Mouse (Mus musculus) hindbrain, embryonic 16.5 days (tissue): Measurements from ENCODE around the gene Lcorl. TPM values are rescaled to one million over a fixed set of nuclear protein-coding genes. Genes with fewer than 3 reads are reported as not detected.
A peak's percentile ranks its signal among the peaks of the same experiment; 100 is the strongest.

Experiments
- ATAC-seq: fragments of 200-750 bp; cut with Nextera tagmentation; 2 replicates; pipeline ENCODE4 v1.8.0; 2017; ENCODE audit warnings: moderate TSS enrichment, moderate library complexity
- H3K27ac ChIP-seq: fragments of 300-500 bp; sonication (generic); 2 replicates; pipeline ENCODE4 v1.5.1; 2014; ENCODE audit warnings: low read depth, mild to moderate bottlenecking, control low read depth, low read length, moderate library complexity
- H3K27me3 ChIP-seq: fragments of 300-500 bp; sonication (generic); replicated peaks from 2 replicates; pipeline ENCODE4 v1.6.1; 2014; ENCODE audit warnings: low read length; ENCODE audit not compliant: control insufficient read depth, insufficient read depth
- H3K36me3 ChIP-seq: fragments of 300-500 bp; sonication (generic); 2 replicates; pipeline ENCODE4 v1.6.1; 2014; ENCODE audit warnings: mild to moderate bottlenecking, low read length, moderate library complexity, mixed read lengths; ENCODE audit not compliant: control insufficient read depth, insufficient read depth
- H3K4me1 ChIP-seq: fragments of 300-500 bp; sonication (generic); 2 replicates; pipeline ENCODE4 v1.6.1; 2014; ENCODE audit warnings: low read depth, low read length; ENCODE audit not compliant: control insufficient read depth, insufficient read depth
- H3K4me2 ChIP-seq: fragments of 300-500 bp; sonication (generic); 2 replicates; pipeline ENCODE4 v1.6.1; 2014; ENCODE audit warnings: mild to moderate bottlenecking, low read length, control low read depth, moderate library complexity
- H3K4me3 ChIP-seq: fragments of 300-500 bp; sonication (generic); 2 replicates; pipeline ENCODE4 v1.5.1; 2014; ENCODE audit warnings: mild to moderate bottlenecking, low read length, control low read depth, moderate library complexity
- H3K9ac ChIP-seq: fragments of 300-500 bp; sonication (generic); 2 replicates; pipeline ENCODE4 v1.6.1; 2014; ENCODE audit warnings: low read depth, mild to moderate bottlenecking, control low read depth, low read length, moderate library complexity
- H3K9me3 ChIP-seq: fragments of 300-500 bp; sonication (generic); 2 replicates; pipeline ENCODE4 v1.6.1; 2014; ENCODE audit warnings: mild to moderate bottlenecking, low read length, moderate library complexity; ENCODE audit not compliant: control insufficient read depth
- WGBS: fragments of 180-500 bp; shearing (Covaris S2); extraction: QIAGEN DNeasy Blood & Tissue Kit; methylation state at CpG from one replicate; pipeline ENCODE4 v1.1.7; 2014; 5-methylcytosine and 5-hydroxymethylcytosine counted together
- polyA plus RNA-seq: library from polyadenylated mRNA; unstranded; fragments of >200 nt; fragmentation: Nextera tagmentation; extraction: Ambion mirVana; gene quantifications from 2 replicates; pipeline ENCODE4 v1.2.1, GENCODE M21; 2015

The Lcorl gene
- polyA plus RNA-seq, 1 experiment from 2014 or later = 43.9 TPM

- peak overlapping the region; percentile 96 for H3K9ac ChIP-seq
- no peaks in the 10 kb centered on the region for H3K36me3 ChIP-seq
- peaks cover 6% of the 10 kb centered on the region for H3K4me1 ChIP-seq
- ATAC-seq = peak; percentile 10
- peak overlapping the region; percentile 77 for H3K4me2 ChIP-seq
- H3K9me3 ChIP-seq = no peaks in the 10 kb centered on the region
- H3K27me3 ChIP-seq = no peaks in the 10 kb centered on the region; the same call in 1 of the 2 replicates
- H3K4me3 ChIP-seq = peak overlapping the region; percentile 98
- 1% methylated on average over 29 of the region's 56 CpGs for WGBS
- H3K27ac ChIP-seq = peak overlapping the region; percentile 98
These were observed 550 bp downstream of the Lcorl start for GRCm38 (mm10) chr5:45856876-45857253.

GRCm38 (mm10) chr5:45856303-45856821 is 1.1 kb downstream of the Lcorl start:
- peak; percentile 61 for ATAC-seq

GRCm38 (mm10) chr5:45855526-45856302 is 1.7 kb downstream of the Lcorl start:
- peaks cover 6% of the 10 kb centered on the region for H3K4me1 ChIP-seq
- H3K36me3 ChIP-seq = no peaks in the 10 kb centered on the region
- no peaks in the 10 kb centered on the region for H3K9me3 ChIP-seq
- H3K27me3 ChIP-seq = no peaks in the 10 kb centered on the region; the same call in 1 of the 2 replicates
- peak overlapping the region; percentile 96 for H3K9ac ChIP-seq
- peak overlapping the region; percentile 77 for H3K4me2 ChIP-seq
- H3K4me3 ChIP-seq = peak overlapping the region; percentile 98
- peak overlapping the region; percentile 98 for H3K27ac ChIP-seq
- WGBS = 17% methylated on average over 21 of the region's 21 CpGs
- peak; percentile 11 for ATAC-seq

More at GRCm38 (mm10) chr5:45856303-45856821, 1.1 kb downstream of the Lcorl start:
- H3K9ac ChIP-seq = peak overlapping the region; percentile 96
- peak overlapping the region; percentile 98 for H3K27ac ChIP-seq
- no peaks in the 10 kb centered on the region; the same call in 1 of the 2 replicates for H3K27me3 ChIP-seq
- peaks cover 6% of the 10 kb centered on the region for H3K4me1 ChIP-seq
- no peaks in the 10 kb centered on the region for H3K36me3 ChIP-seq
- under 1% methylated on average over 29 of the region's 37 CpGs for WGBS
- no peaks in the 10 kb centered on the region for H3K9me3 ChIP-seq
- peak overlapping the region; percentile 98 for H3K4me3 ChIP-seq
- peak overlapping the region; percentile 77 for H3K4me2 ChIP-seq

- H3K9me3 ChIP-seq = no peaks in the 10 kb centered on the region
- WGBS = 97% methylated on average over 6 of the region's 6 CpGs
- no peak overlapping the region for H3K27ac ChIP-seq
- no peak overlapping the region for H3K4me2 ChIP-seq
- H3K4me3 ChIP-seq = no peak overlapping the region
- H3K9ac ChIP-seq = no peak overlapping the region
- ATAC-seq = no peak
- no peaks in the 10 kb centered on the region for H3K36me3 ChIP-seq
- no peaks in the 10 kb centered on the region for H3K4me1 ChIP-seq
- no peaks in the 10 kb centered on the region for H3K27me3 ChIP-seq
These were observed 12.7 kb downstream of the Lcorl start for GRCm38 (mm10) chr5:45844723-45845122.

- no peak overlapping the region for H3K4me3 ChIP-seq
- no peaks in the 10 kb centered on the region for H3K27me3 ChIP-seq
- WGBS = 94% methylated on average over 2 of the region's 2 CpGs
- H3K36me3 ChIP-seq = no peaks in the 10 kb centered on the region
- H3K9ac ChIP-seq = no peak overlapping the region
- ATAC-seq = no peak
- H3K4me2 ChIP-seq = no peak overlapping the region
- H3K27ac ChIP-seq = no peak overlapping the region
- no peaks in the 10 kb centered on the region for H3K4me1 ChIP-seq
- no peaks in the 10 kb centered on the region for H3K9me3 ChIP-seq
These were observed 22.3 kb downstream of the Lcorl start for GRCm38 (mm10) chr5:45835131-45835530.

- Histone ChIP-seq H3K36me3 (no peaks in the 10 kb centered on the region), H3K27me3 (no peaks in the 10 kb centered on the region), H3K4me1 (no peaks in the 10 kb centered on the region), H3K9me3 (peaks cover 12% of the 10 kb centered on the region), H3K27ac (no peak overlapping the region), H3K4me3 (no peak overlapping the region), H3K9ac (no peak overlapping the region), H3K4me2 (no peak overlapping the region)
- 97% methylated on average over 4 of the region's 4 CpGs for WGBS
- ATAC-seq = no peak
These were observed 45.9 kb downstream of the Lcorl start for GRCm38 (mm10) chr5:45811527-45811926.

- 81% methylated on average over 7 of the region's 7 CpGs for WGBS
These were observed 65.6 kb downstream of the Lcorl start for GRCm38 (mm10) chr5:45791864-45792263.

GRCm38 (mm10) chr5:45790221-45790620 is 67.2 kb downstream of the Lcorl start:
- no peak overlapping the region for H3K4me3 ChIP-seq
- H3K27me3 ChIP-seq = no peaks in the 10 kb centered on the region
- H3K27ac ChIP-seq = no peak overlapping the region
- H3K4me1 ChIP-seq = no peaks in the 10 kb centered on the region
- no peaks in the 10 kb centered on the region for H3K36me3 ChIP-seq
- no peak overlapping the region for H3K9ac ChIP-seq
- no peak for ATAC-seq
- H3K4me2 ChIP-seq = no peak overlapping the region
- H3K9me3 ChIP-seq = no peaks in the 10 kb centered on the region
- WGBS = 94% methylated on average over 4 of the region's 4 CpGs

More at GRCm38 (mm10) chr5:45791864-45792263, 65.6 kb downstream of the Lcorl start:
- no peak for ATAC-seq
- Histone ChIP-seq H3K9ac (no peak overlapping the region), H3K27me3 (no peaks in the 10 kb centered on the region), H3K9me3 (no peaks in the 10 kb centered on the region), H3K36me3 (no peaks in the 10 kb centered on the region), H3K4me1 (no peaks in the 10 kb centered on the region), H3K4me2 (no peak overlapping the region), H3K27ac (no peak overlapping the region), H3K4me3 (no peak overlapping the region)

- H3K9me3 ChIP-seq = no peaks in the 10 kb centered on the region
- H3K27me3 ChIP-seq = no peaks in the 10 kb centered on the region
- H3K9ac ChIP-seq = no peak overlapping the region
- H3K36me3 ChIP-seq = no peaks in the 10 kb centered on the region
- no peak overlapping the region for H3K4me2 ChIP-seq
- H3K4me1 ChIP-seq = no peaks in the 10 kb centered on the region
- no peak overlapping the region for H3K27ac ChIP-seq
- WGBS = 86% methylated on average over 4 of the region's 4 CpGs
- no peak overlapping the region for H3K4me3 ChIP-seq
- no peak for ATAC-seq
These were observed 99.8 kb downstream of the Lcorl start for GRCm38 (mm10) chr5:45757502-45758121.
